8 mouse cellular contexts compared by ENCODE assay signal in the genomic region with DNA sequence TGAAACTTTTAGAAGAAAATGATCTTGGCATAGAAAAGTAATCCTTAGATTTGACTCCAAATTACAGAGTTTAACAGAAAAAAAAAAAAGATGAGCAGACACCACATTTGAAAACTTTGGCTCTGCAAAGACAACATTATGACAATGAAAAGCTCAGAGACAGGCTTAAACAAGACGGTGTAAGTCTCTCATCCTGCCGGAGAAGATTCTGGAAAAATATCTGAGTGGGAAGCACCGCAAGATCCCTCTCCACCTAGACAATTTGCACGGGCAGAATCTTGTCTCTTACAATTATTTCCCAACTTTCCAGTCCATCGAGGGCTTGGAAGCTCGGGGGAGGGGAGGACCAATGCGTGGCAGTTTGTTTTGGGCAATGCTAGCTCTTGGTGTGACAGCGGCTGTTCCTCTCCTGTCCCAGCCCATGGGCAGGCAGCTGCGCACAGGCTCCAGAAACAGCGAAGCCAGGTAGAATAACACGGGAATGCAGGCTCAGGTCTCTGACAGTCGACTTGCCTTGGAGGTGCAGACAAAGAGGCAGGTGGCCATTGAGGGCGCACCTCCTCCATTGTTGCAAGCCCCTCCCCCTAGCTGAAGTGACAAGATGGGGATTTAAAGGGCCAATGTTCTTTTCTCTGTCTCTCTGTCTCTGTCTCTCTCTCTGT. TPM values are rescaled to one million over a fixed set of nuclear protein-coding genes. Genes with fewer than 3 reads are reported as not detected.
DNase-seq lines count a peak whose midpoint lies in the region; ATAC-seq and TF ChIP-seq lines count a peak whose summit lies in the region.

No protein-coding gene starts in this region.

- H3K4me1 ChIP-seq in ES-E14 (ENCODE audit: control insufficient read depth in 2 of 2, insufficient read depth in 2 of 2, low read length in 2 of 2, poor library complexity in 1 of 2): peaks cover 0 to 2% of the 10 kb centered on the region in 2 experiments; a peak in 2 of 4 replicates
- peaks cover 18% of the 10 kb centered on the region for H3K4me1 ChIP-seq in forebrain, embryonic 12.5 days
- no peaks in the 10 kb centered on the region for H3K4me1 ChIP-seq in lung, embryonic 15.5 days

- no peaks in the 10 kb centered on the region for H3K9me3 ChIP-seq in ES-E14 (ENCODE audit: control insufficient read depth, insufficient read depth, low read depth, low read length)
- H3K9me3 ChIP-seq in forebrain, embryonic 12.5 days: 0 out of 2 replicates have a peak, but pooled peaks cover 4% of the 10 kb centered on the region
- no peaks in the 10 kb centered on the region for H3K9me3 ChIP-seq in lung, embryonic 15.5 days

- DNase-seq in ES-E14 (ENCODE audit: low read depth, low spot score): peak; percentile 51
- peak; percentile 90 for DNase-seq in brain, embryonic 14.5 days (ENCODE audit: low read depth)
- peak; percentile 26 to 42 for DNase-seq in layer of hippocampus, adult 8-10 months (ENCODE audit: low spot score in 2 of 2)
- peak; percentile 40 for DNase-seq in ovary, postnatal 14 days (ENCODE audit: low spot score)
- DNase-seq in yolk sac, embryonic 10.5 days (ENCODE audit: low spot score): peak; percentile 71

- H3K36me3 ChIP-seq in ES-E14 (ENCODE audit: control insufficient read depth, insufficient read depth, low read length, poor library complexity, severe bottlenecking): no peaks in the 10 kb centered on the region
- H3K36me3 ChIP-seq in forebrain, embryonic 12.5 days (replicated peaks): no peaks in the 10 kb centered on the region
- no peaks in the 10 kb centered on the region for H3K36me3 ChIP-seq in lung, embryonic 15.5 days

- 3% methylated on average over 13 of the region's 13 CpGs for WGBS in forebrain, embryonic 12.5 days
- 4% methylated on average over 13 of the region's 13 CpGs for WGBS in lung, embryonic 15.5 days

- in situ Hi-C loops in ES-E14 (cut with MboI; ENCODE audit: low sequenced_read_pairs in 2 of 2, unreplicated experiment in 2 of 2): no loop called here

- H3K27me3 ChIP-seq in forebrain, embryonic 12.5 days: no peaks in the 10 kb centered on the region
- no peaks in the 10 kb centered on the region for H3K27me3 ChIP-seq in lung, embryonic 15.5 days

- H3K27ac ChIP-seq in ES-E14 (ENCODE audit: insufficient read depth, low read depth, low read length, poor library complexity, severe bottlenecking): no peak overlapping the region
- H3K27ac ChIP-seq in forebrain, embryonic 12.5 days: peak overlapping the region; percentile 88
- H3K27ac ChIP-seq in lung, embryonic 15.5 days: peak overlapping the region; percentile 64

- peak; percentile 82 for ATAC-seq in forebrain, embryonic 12.5 days (ENCODE audit: low FRiP score)
- peak; percentile 45 to 46; a peak in 3 of 4 replicates for ATAC-seq in hematopoietic stem cell, adult 5-6 weeks (replicated peaks in 1 of 2; ENCODE audit: insufficient read depth in 1 of 2, low FRiP score in 2 of 2, low TSS enrichment in 1 of 2, low read depth in 1 of 2, poor library complexity in 2 of 2, severe bottlenecking in 2 of 2)
- no peak; the same call in 1 of the 2 replicates for ATAC-seq in lung, embryonic 15.5 days (ENCODE audit: borderline replicate concordance, extremely low read depth, low FRiP score, low TSS enrichment)

- H3K4me3 ChIP-seq in ES-E14 (ENCODE audit: insufficient read depth in 1 of 2, low read depth in 1 of 2, low read length in 2 of 2, poor library complexity in 1 of 2, severe bottlenecking in 1 of 2): peak overlapping the region; percentile 45 to 53; a peak in 3 of 4 replicates
- peak overlapping the region; percentile 47 for H3K4me3 ChIP-seq in forebrain, embryonic 12.5 days (replicated peaks)
- peak overlapping the region; percentile 54 for H3K4me3 ChIP-seq in lung, embryonic 15.5 days

- peak overlapping the region; percentile 50; the same call in 1 of the 2 replicates for H3K9ac ChIP-seq in ES-E14 (ENCODE audit: insufficient read depth, low read depth, low read length, poor library complexity, severe bottlenecking)
- H3K9ac ChIP-seq in forebrain, embryonic 12.5 days: peak overlapping the region; percentile 61
- H3K9ac ChIP-seq in lung, embryonic 15.5 days: peak overlapping the region; percentile 50

- no peak for TF ChIP-seq CTCF in brain, embryonic 14.5 days (IDR thresholded peaks at IDR 0.05; ENCODE audit: borderline replicate concordance, extremely low read depth, insufficient read depth, insufficient read length)

- TF ChIP-seq POLR2A in brain, embryonic 14.5 days (IDR thresholded peaks at IDR 0.05; ENCODE audit: borderline replicate concordance, extremely low read depth, insufficient read depth, insufficient read length, poor library complexity, severe bottlenecking): peak; percentile 68; the same call in 1 of the 2 replicates

- peak overlapping the region; percentile 66 for H3K4me2 ChIP-seq in forebrain, embryonic 12.5 days
- H3K4me2 ChIP-seq in lung, embryonic 15.5 days: peak overlapping the region; percentile 86

TF ChIP-seq in ES-E14, 5 proteins besides CTCF, POLR2A, EP300 and RAD21:
- TF ChIP-seq ZC3H11A (IDR thresholded peaks at IDR 0.05; ENCODE audit: borderline replicate concordance, low read depth, low read length): no peak

RNA-seq across cellular contexts. Expression of a gene that starts 23.2 kb away (rescaled TPM):
- total RNA-seq in ES-E14 (2012; rRNA removed): 25.9 and 27.2 TPM in 2 replicates
- polyA plus RNA-seq in brain, embryonic 14.5 days (2012; rRNA removed): 46.7 and 62.8 TPM in 2 replicates
- 58.0 and 60.6 TPM in 2 replicates for polyA plus RNA-seq in forebrain, embryonic 12.5 days (2016; fragmentation: Nextera tagmentation; extraction: Ambion mirVana)
- total RNA-seq in hematopoietic stem cell, adult 5-6 weeks (2017): 75.8 and 85.8 TPM in 2 replicates
- total RNA-seq in layer of hippocampus, adult 8-10 months (2022): 10 to 100 TPM; 51.5 to 62.6 (median 60.4) TPM
- 25.9 and 31.8 TPM in 2 replicates for polyA plus RNA-seq in lung, embryonic 15.5 days (2015; fragmentation: Nextera tagmentation; extraction: Ambion mirVana)

RNA-seq across cellular contexts. Expression of a gene that starts 35.9 kb away (rescaled TPM):
- total RNA-seq in ES-E14 (2012; rRNA removed): 31.4 and 39.6 TPM in 2 replicates
- 48.5 and 50.3 TPM in 2 replicates for polyA plus RNA-seq in brain, embryonic 14.5 days (2012; rRNA removed)
- 35.1 and 40.2 TPM in 2 replicates for polyA plus RNA-seq in forebrain, embryonic 12.5 days (2016; fragmentation: Nextera tagmentation; extraction: Ambion mirVana)
- total RNA-seq in hematopoietic stem cell, adult 5-6 weeks (2017): 4.6 and 6.1 TPM in 2 replicates
- total RNA-seq in layer of hippocampus, adult 8-10 months (2022): 10 to 100 TPM; 19.0 to 29.6 (median 24.1) TPM
- polyA plus RNA-seq in lung, embryonic 15.5 days (2015; fragmentation: Nextera tagmentation; extraction: Ambion mirVana): 31.9 and 32.2 TPM in 2 replicates

RNA-seq across cellular contexts. Expression of a gene that starts 57.6 kb away (rescaled TPM):
- total RNA-seq in ES-E14 (2012; rRNA removed): 46.1 and 97.3 TPM in 2 replicates
- polyA plus RNA-seq in brain, embryonic 14.5 days (2012; rRNA removed): 4.8 and 10.7 TPM in 2 replicates
- 2.9 and 3.2 TPM in 2 replicates for polyA plus RNA-seq in forebrain, embryonic 12.5 days (2016; fragmentation: Nextera tagmentation; extraction: Ambion mirVana)
- 22.0 and 24.0 TPM in 2 replicates for total RNA-seq in hematopoietic stem cell, adult 5-6 weeks (2017)
- 10 to 100 TPM in 2 of 4 experiments, 1 to 10 TPM in 2; 8.6 to 14.0 (median 10.9) TPM for total RNA-seq in layer of hippocampus, adult 8-10 months (2022)
- 7.7 TPM in 2 replicates for polyA plus RNA-seq in lung, embryonic 15.5 days (2015; fragmentation: Nextera tagmentation; extraction: Ambion mirVana)

Comparison
In these comparisons a context has a peak if more than half of its experiments do, and no peak if none do; other contexts are left out.
1. DNase-seq: peak in every context shown above with its lines; median percentile 90 in brain, embryonic 14.5 days; 71 in yolk sac, embryonic 10.5 days; 51 in ES-E14; 40 in ovary, postnatal 14 days; 34 in layer of hippocampus, adult 8-10 months.